8 mouse cellular contexts compared by ENCODE assay signal in genomic region chr1:171330216-171330560, GRCm38 (mm10). TPM values are rescaled to one million over a fixed set of nuclear protein-coding genes. Genes with fewer than 3 reads are reported as not detected.
DNase-seq lines count a peak whose midpoint lies in the region; ATAC-seq lines count a peak whose summit lies in the region.

No protein-coding gene starts in this region.

- H3K4me1 ChIP-seq in heart, embryonic 14.5 days (ENCODE audit: control insufficient read depth in 2 of 2, insufficient read depth in 2 of 2, low read length in 2 of 2) = peaks cover 0 to 46% of the 10 kb centered on the region in 2 experiments
- H3K4me1 ChIP-seq in hindbrain, embryonic 13.5 days (replicated peaks) = peaks cover 70% of the 10 kb centered on the region
- H3K4me1 ChIP-seq in midbrain, embryonic 11.5 days (ENCODE audit: control insufficient read depth, insufficient read depth, low read length) = peaks cover 24% of the 10 kb centered on the region

- no peak for DNase-seq in heart, postnatal 36 days
- peak; percentile 85 for DNase-seq in R1 (ENCODE audit: low read depth, low spot score)
- no peak for DNase-seq in midbrain, embryonic 11.5 days (ENCODE audit: low spot score, missing footprints)
- no peak for DNase-seq in left cerebral cortex, adult 11 months (ENCODE audit: low spot score)
- DNase-seq in adrenal gland, postnatal 14 days = no peak
- no peak for DNase-seq in retina, embryonic 14.5 days (ENCODE audit: low spot score)

- intact Hi-C loops in heart, postnatal 36 days (cut with DNase I) = loop anchor here (1.0 to 5.0 kb wide), 2 partner anchors 15 to 83 kb away; partner anchors contain the start of genes Nit1 and Pfdn2

- H3K9me3 ChIP-seq in heart, embryonic 14.5 days (ENCODE audit: control insufficient read depth, low read length) = no peaks in the 10 kb centered on the region
- H3K9me3 ChIP-seq in hindbrain, embryonic 13.5 days = no peaks in the 10 kb centered on the region
- H3K9me3 ChIP-seq in midbrain, embryonic 11.5 days (ENCODE audit: control insufficient read depth, low read length) = no peaks in the 10 kb centered on the region

- peak overlapping the region; percentile 80 to 88 for H3K4me3 ChIP-seq in heart, embryonic 14.5 days (ENCODE audit: control insufficient read depth in 1 of 2, insufficient read depth in 1 of 2, low read depth in 1 of 2, low read length in 2 of 2)
- H3K4me3 ChIP-seq in hindbrain, embryonic 13.5 days = peak overlapping the region; percentile 91
- peak overlapping the region; percentile 82 for H3K4me3 ChIP-seq in midbrain, embryonic 11.5 days (ENCODE audit: low read depth, low read length)

- H3K9ac ChIP-seq in heart, embryonic 14.5 days (ENCODE audit: low read length) = peak overlapping the region; percentile 90
- H3K9ac ChIP-seq in hindbrain, embryonic 13.5 days = peak overlapping the region; percentile 90
- peak overlapping the region; percentile 92 for H3K9ac ChIP-seq in midbrain, embryonic 11.5 days (ENCODE audit: low read length)

- H3K27ac ChIP-seq in heart, embryonic 14.5 days (replicated peaks in 1 of 2; ENCODE audit: control insufficient read depth in 1 of 2, insufficient read depth in 1 of 2, low read depth in 2 of 2, low read length in 2 of 2) = peak overlapping the region; percentile 98
- peak overlapping the region; percentile 99 for H3K27ac ChIP-seq in hindbrain, embryonic 13.5 days
- H3K27ac ChIP-seq in midbrain, embryonic 11.5 days (ENCODE audit: low read depth, low read length) = peak overlapping the region; percentile 99

- ATAC-seq in heart, embryonic 14.5 days (ENCODE audit: insufficient number of reproducible peaks, insufficient read depth, low FRiP score, low read depth) = no peak
- ATAC-seq in hindbrain, embryonic 13.5 days (ENCODE audit: low FRiP score) = no peak
- no peak; the same call in 1 of the 2 replicates for ATAC-seq in midbrain, embryonic 11.5 days (ENCODE audit: low FRiP score)

- H3K27me3 ChIP-seq in heart, embryonic 14.5 days (ENCODE audit: control insufficient read depth, insufficient read depth, low read length) = no peaks in the 10 kb centered on the region
- no peaks in the 10 kb centered on the region for H3K27me3 ChIP-seq in hindbrain, embryonic 13.5 days
- no peaks in the 10 kb centered on the region for H3K27me3 ChIP-seq in midbrain, embryonic 11.5 days (ENCODE audit: control insufficient read depth, insufficient read depth, low read length)

- H3K4me2 ChIP-seq in heart, embryonic 14.5 days (ENCODE audit: low read length) = peak overlapping the region; percentile 93
- peak overlapping the region; percentile 90 for H3K4me2 ChIP-seq in hindbrain, embryonic 13.5 days
- H3K4me2 ChIP-seq in midbrain, embryonic 11.5 days = peak overlapping the region; percentile 77

- peaks cover 20% of the 10 kb centered on the region for H3K36me3 ChIP-seq in heart, embryonic 14.5 days (ENCODE audit: control insufficient read depth, insufficient read depth, low read length)
- H3K36me3 ChIP-seq in hindbrain, embryonic 13.5 days = peaks cover 13% of the 10 kb centered on the region; the same call in 1 of the 2 replicates
- H3K36me3 ChIP-seq in midbrain, embryonic 11.5 days (ENCODE audit: control insufficient read depth, insufficient read depth, low read length) = no peaks in the 10 kb centered on the region

- WGBS in heart, embryonic 14.5 days = 0% methylated on average over 4 of the region's 4 CpGs
- 0% methylated on average over 4 of the region's 4 CpGs for WGBS in hindbrain, embryonic 13.5 days
- under 1% methylated on average over 4 of the region's 4 CpGs for WGBS in midbrain, embryonic 11.5 days

RNA-seq across cellular contexts. Expression of gene Dedd, which starts 1.2 kb away (rescaled TPM):
- 31.4 and 42.4 TPM in 2 replicates for polyA plus RNA-seq in heart, embryonic 14.5 days (2014; fragmentation: Nextera tagmentation; extraction: Ambion mirVana)
- 10 to 100 TPM; 21.3 to 24.2 TPM for total RNA-seq in heart, postnatal 36 days (2021)
- polyA plus RNA-seq in hindbrain, embryonic 13.5 days (2015; fragmentation: Nextera tagmentation; extraction: Ambion mirVana) = 51.6 and 52.3 TPM in 2 replicates
- polyA plus RNA-seq in midbrain, embryonic 11.5 days (2014; fragmentation: Nextera tagmentation; extraction: Ambion mirVana) = 45.1 and 46.7 TPM in 2 replicates
- 33.7 and 36.1 TPM in 2 replicates for total RNA-seq in adrenal gland, postnatal 14 days (2021)

RNA-seq across cellular contexts. Expression of gene Nit1, which starts 15.3 kb away (rescaled TPM):
- polyA plus RNA-seq in heart, embryonic 14.5 days (2014; fragmentation: Nextera tagmentation; extraction: Ambion mirVana) = 28.4 and 31.8 TPM in 2 replicates
- 10 to 100 TPM; 27.7 to 28.4 TPM for total RNA-seq in heart, postnatal 36 days (2021)
- 54.8 and 59.7 TPM in 2 replicates for polyA plus RNA-seq in hindbrain, embryonic 13.5 days (2015; fragmentation: Nextera tagmentation; extraction: Ambion mirVana)
- polyA plus RNA-seq in midbrain, embryonic 11.5 days (2014; fragmentation: Nextera tagmentation; extraction: Ambion mirVana) = 31.9 and 32.7 TPM in 2 replicates
- total RNA-seq in adrenal gland, postnatal 14 days (2021) = 62.1 and 62.8 TPM in 2 replicates

RNA-seq across cellular contexts. Expression of gene Pfdn2, which starts 15.3 kb away (rescaled TPM):
- polyA plus RNA-seq in heart, embryonic 14.5 days (2014; fragmentation: Nextera tagmentation; extraction: Ambion mirVana) = 34.3 and 42.2 TPM in 2 replicates
- total RNA-seq in heart, postnatal 36 days (2021) = 10 to 100 TPM; 79.4 to 95.6 TPM
- 164 and 169 TPM in 2 replicates for polyA plus RNA-seq in hindbrain, embryonic 13.5 days (2015; fragmentation: Nextera tagmentation; extraction: Ambion mirVana)
- 64.8 and 69.8 TPM in 2 replicates for polyA plus RNA-seq in midbrain, embryonic 11.5 days (2014; fragmentation: Nextera tagmentation; extraction: Ambion mirVana)
- total RNA-seq in adrenal gland, postnatal 14 days (2021) = 140 and 148 TPM in 2 replicates

RNA-seq across cellular contexts. Expression of gene Klhdc9, which starts 30.4 kb away (rescaled TPM):
- polyA plus RNA-seq in heart, embryonic 14.5 days (2014; fragmentation: Nextera tagmentation; extraction: Ambion mirVana) = 0.63 and 1.0 TPM in 2 replicates
- total RNA-seq in heart, postnatal 36 days (2021) = not detected
- 2.8 and 3.3 TPM in 2 replicates for polyA plus RNA-seq in hindbrain, embryonic 13.5 days (2015; fragmentation: Nextera tagmentation; extraction: Ambion mirVana)
- 1.4 and 2.3 TPM in 2 replicates for polyA plus RNA-seq in midbrain, embryonic 11.5 days (2014; fragmentation: Nextera tagmentation; extraction: Ambion mirVana)
- total RNA-seq in adrenal gland, postnatal 14 days (2021) = 3.1 and 5.1 TPM in 2 replicates

RNA-seq across cellular contexts. Expression of gene Ufc1, which starts 35.4 kb away (rescaled TPM):
- polyA plus RNA-seq in heart, embryonic 14.5 days (2014; fragmentation: Nextera tagmentation; extraction: Ambion mirVana) = 96.0 and 111 TPM in 2 replicates
- total RNA-seq in heart, postnatal 36 days (2021) = 10 to 100 TPM; 84.9 to 88.8 TPM
- polyA plus RNA-seq in hindbrain, embryonic 13.5 days (2015; fragmentation: Nextera tagmentation; extraction: Ambion mirVana) = 125 and 128 TPM in 2 replicates
- polyA plus RNA-seq in midbrain, embryonic 11.5 days (2014; fragmentation: Nextera tagmentation; extraction: Ambion mirVana) = 115 and 117 TPM in 2 replicates
- 128 and 133 TPM in 2 replicates for total RNA-seq in adrenal gland, postnatal 14 days (2021)
